Mouse (Mus musculus): ENCODE data around the gene L3mbtl1. TPM values are rescaled to one million over a fixed set of nuclear protein-coding genes. Genes with fewer than 3 reads are reported as not detected.

Gene L3mbtl1
- polyA plus RNA-seq, 1 experiment from 2014 or later, result 1.6 TPM

Other genes with a start within 250 kb of the L3mbtl1 start
- gene Srsf6, start 11.9 kb upstream of the L3mbtl1 start, polyA plus RNA-seq (2014; fragmentation: Nextera tagmentation; extraction: Ambion mirVana), result 144 and 175 TPM in 2 replicates
- 0.12 TPM in 1 of 2 replicates, not detected in the other for gene Sgk2, start 43.9 kb downstream of the L3mbtl1 start, polyA plus RNA-seq (2014; fragmentation: Nextera tagmentation; extraction: Ambion mirVana)
- 34.0 and 50.2 TPM in 2 replicates for gene Ift52, start 73.9 kb downstream of the L3mbtl1 start, polyA plus RNA-seq (2014; fragmentation: Nextera tagmentation; extraction: Ambion mirVana)
- gene Mybl2, start 111.2 kb downstream of the L3mbtl1 start, polyA plus RNA-seq (2014; fragmentation: Nextera tagmentation; extraction: Ambion mirVana), result 2.4 and 4.2 TPM in 2 replicates
- not detected in 2 replicates for gene Gtsf1l, start 144.4 kb downstream of the L3mbtl1 start, polyA plus RNA-seq (2014; fragmentation: Nextera tagmentation; extraction: Ambion mirVana)

Measured in midbrain, embryonic 14.5 days (tissue).